Mouse (Mus musculus) bone marrow, adult 2 months (tissue): ENCODE results near the gene Jmjd1c.

Experiments
- CTCF ChIP-seq: fragments of 200-500 bp; IDR thresholded peaks from 2 replicates; pipeline ENCODE4 v1.5.1; 2011; ENCODE audit warnings: low read length, control low read depth; ENCODE audit not compliant: control insufficient read depth, insufficient read depth
- POLR2A ChIP-seq: fragments of 200-500 bp; IDR thresholded peaks from 2 replicates; pipeline ENCODE4 v1.6.1; 2011; ENCODE audit warnings: low read depth, mild to moderate bottlenecking, control low read depth, low read length, borderline replicate concordance; ENCODE audit not compliant: control insufficient read depth

DNA sequence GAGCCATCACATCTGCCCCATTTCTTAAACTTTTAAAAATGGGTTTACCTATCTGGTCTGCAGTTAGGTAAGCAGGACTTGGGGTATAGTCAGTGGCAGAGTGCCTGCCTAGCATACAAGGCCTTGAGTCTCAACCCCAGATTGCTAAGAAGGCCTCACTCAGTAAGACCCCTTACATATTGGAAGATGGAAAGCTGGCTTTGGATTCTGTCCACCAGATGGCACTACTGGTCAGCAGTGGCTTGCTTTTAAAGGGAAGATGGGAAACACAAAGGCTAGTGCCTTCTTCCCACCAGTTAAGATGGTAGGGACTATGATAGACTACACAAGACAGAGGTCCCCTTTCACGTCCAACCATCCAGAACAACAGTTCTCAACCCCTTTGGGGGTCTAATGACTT is 168.9 kb downstream of the Jmjd1c start:
- TF ChIP-seq CTCF (peak; percentile 37; the same call in 1 of the 2 replicates), POLR2A (no peak)
